Mouse (Mus musculus) hindbrain, embryonic 13.5 days (tissue): ENCODE measurements around the gene Nmd3. TPM values are rescaled to one million over a fixed set of nuclear protein-coding genes. Genes with fewer than 3 reads are reported as not detected.

Source experiments
- ATAC-seq: fragments of 200-750 bp; cut with Nextera tagmentation; 2 replicates; pipeline ENCODE4 v1.8.0; 2017; ENCODE audit warnings: moderate TSS enrichment; ENCODE audit not compliant: low FRiP score
- H3K27ac ChIP-seq: fragments of 300-500 bp; sonication (generic); 2 replicates; pipeline ENCODE4 v1.5.1; 2015; ENCODE audit warnings: inconsistent platforms, mild to moderate bottlenecking, moderate library complexity
- H3K27me3 ChIP-seq: fragments of 300-500 bp; sonication (generic); 2 replicates; pipeline ENCODE4 v1.6.1; 2015; ENCODE audit warnings: mild to moderate bottlenecking, inconsistent platforms
- H3K36me3 ChIP-seq: fragments of 300-500 bp; sonication (generic); 2 replicates; pipeline ENCODE4 v1.6.1; 2015; ENCODE audit warnings: mild to moderate bottlenecking, inconsistent platforms
- H3K4me1 ChIP-seq: fragments of 300-500 bp; sonication (generic); replicated peaks from 2 replicates; pipeline ENCODE4 v1.6.1; 2015; ENCODE audit warnings: inconsistent platforms
- H3K4me2 ChIP-seq: fragments of 300-500 bp; sonication (generic); 2 replicates; pipeline ENCODE4 v1.6.1; 2015; ENCODE audit warnings: inconsistent platforms, mild to moderate bottlenecking, moderate library complexity
- H3K4me3 ChIP-seq: fragments of 300-500 bp; sonication (generic); 2 replicates; pipeline ENCODE4 v1.5.1; 2015; ENCODE audit warnings: mild to moderate bottlenecking, inconsistent platforms
- H3K9ac ChIP-seq: fragments of 300-500 bp; sonication (generic); 2 replicates; pipeline ENCODE4 v1.6.1; 2015; ENCODE audit warnings: mild to moderate bottlenecking, inconsistent platforms
- H3K9me3 ChIP-seq: fragments of 300-500 bp; sonication (generic); 2 replicates; pipeline ENCODE4 v1.6.1; 2016; ENCODE audit warnings: inconsistent platforms
- WGBS: fragments of 180-500 bp; shearing (Covaris S2); methylation state at CpG from one replicate; pipeline ENCODE4 v1.1.7; 2015; 5-methylcytosine and 5-hydroxymethylcytosine counted together
- polyA plus RNA-seq: library from polyadenylated mRNA; unstranded; fragments of >200 nt; fragmentation: Nextera tagmentation; extraction: Ambion mirVana; gene quantifications from 2 replicates; pipeline ENCODE4 v1.2.1, GENCODE M21; 2015

Nmd3 gene
- polyA plus RNA-seq, 1 experiment from 2014 or later = 109 TPM

GRCm38 (mm10) chr3:69773356-69773755, 51.6 kb downstream of the Nmd3 start:
- no peaks in the 10 kb centered on the region for H3K27me3 ChIP-seq
- no peak overlapping the region for H3K27ac ChIP-seq
- 95% methylated on average over 4 of the region's 4 CpGs for WGBS
- ATAC-seq = no peak
- no peaks in the 10 kb centered on the region for H3K9me3 ChIP-seq
- H3K36me3 ChIP-seq = no peaks in the 10 kb centered on the region
- no peak overlapping the region for H3K4me3 ChIP-seq
- H3K9ac ChIP-seq = no peak overlapping the region
- H3K4me1 ChIP-seq = no peaks in the 10 kb centered on the region
- no peak overlapping the region for H3K4me2 ChIP-seq

GRCm38 (mm10) chr3:69779246-69779796, 57.5 kb downstream of the Nmd3 start:
- Histone ChIP-seq H3K4me2 (no peak overlapping the region), H3K9me3 (no peaks in the 10 kb centered on the region; the same call in 1 of the 2 replicates), H3K36me3 (no peaks in the 10 kb centered on the region), H3K27me3 (no peaks in the 10 kb centered on the region), H3K27ac (no peak overlapping the region), H3K4me3 (no peak overlapping the region), H3K9ac (no peak overlapping the region), H3K4me1 (no peaks in the 10 kb centered on the region)
- ATAC-seq = no peak
- WGBS = 84% methylated on average over 4 of the region's 4 CpGs

- H3K9me3 ChIP-seq = no peaks in the 10 kb centered on the region
- H3K36me3 ChIP-seq = no peaks in the 10 kb centered on the region
- no peak overlapping the region for H3K4me2 ChIP-seq
- H3K4me3 ChIP-seq = no peak overlapping the region
- H3K4me1 ChIP-seq = no peaks in the 10 kb centered on the region
- WGBS = 83% methylated on average over 3 of the region's 3 CpGs
- no peak overlapping the region for H3K27ac ChIP-seq
- no peak overlapping the region for H3K9ac ChIP-seq
- no peak for ATAC-seq
- H3K27me3 ChIP-seq = no peaks in the 10 kb centered on the region
These were observed 71.1 kb downstream of the Nmd3 start for GRCm38 (mm10) chr3:69792823-69793417.

GRCm38 (mm10) chr3:69797533-69797932, 75.7 kb downstream of the Nmd3 start:
- Histone ChIP-seq H3K9ac (no peak overlapping the region), H3K36me3 (no peaks in the 10 kb centered on the region), H3K4me3 (no peak overlapping the region), H3K27me3 (no peaks in the 10 kb centered on the region), H3K4me1 (peaks cover 4% of the 10 kb centered on the region; the same call in 1 of the 2 replicates), H3K27ac (no peak overlapping the region), H3K4me2 (no peak overlapping the region), H3K9me3 (no peaks in the 10 kb centered on the region)
- 83% methylated on average over 4 of the region's 4 CpGs for WGBS
- ATAC-seq = no peak

DNA sequence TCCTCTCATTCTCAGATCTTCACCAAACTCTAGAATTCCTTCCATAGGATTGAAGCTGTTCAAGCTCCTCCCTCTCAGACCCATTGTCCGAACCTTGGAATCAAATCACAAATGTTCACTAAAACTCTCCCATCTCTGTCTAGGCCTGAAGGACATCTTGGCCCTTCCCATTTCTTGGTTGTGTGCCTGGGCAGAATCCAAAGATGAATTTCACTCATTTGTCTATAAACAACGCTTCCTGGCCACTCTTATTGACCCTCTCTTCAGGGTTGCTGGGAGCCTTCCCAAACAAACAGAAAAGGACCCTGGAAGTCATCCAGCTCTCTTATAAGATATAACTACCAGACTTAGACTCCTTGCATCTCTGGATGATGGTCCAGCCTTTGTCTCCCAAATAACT, 76.2 kb downstream of the Nmd3 start:
- no peaks in the 10 kb centered on the region for H3K27me3 ChIP-seq
- H3K9me3 ChIP-seq = no peaks in the 10 kb centered on the region
- no peak overlapping the region for H3K4me3 ChIP-seq
- H3K9ac ChIP-seq = no peak overlapping the region
- no peak for ATAC-seq
- WGBS = 87% methylated on average over 2 of the region's 2 CpGs
- H3K36me3 ChIP-seq = no peaks in the 10 kb centered on the region
- H3K4me1 ChIP-seq = peaks cover 4% of the 10 kb centered on the region; the same call in 1 of the 2 replicates
- no peak overlapping the region for H3K4me2 ChIP-seq
- H3K27ac ChIP-seq = no peak overlapping the region

GRCm38 (mm10) chr3:69799096-69799495, 77.3 kb downstream of the Nmd3 start:
- no peaks in the 10 kb centered on the region for H3K36me3 ChIP-seq
- no peak overlapping the region for H3K4me3 ChIP-seq
- no peak overlapping the region for H3K9ac ChIP-seq
- H3K27me3 ChIP-seq = no peaks in the 10 kb centered on the region
- no peak overlapping the region for H3K4me2 ChIP-seq
- peaks cover 4% of the 10 kb centered on the region; the same call in 1 of the 2 replicates for H3K4me1 ChIP-seq
- 82% methylated on average over 1 of the region's 1 CpGs for WGBS
- ATAC-seq = no peak
- H3K9me3 ChIP-seq = no peaks in the 10 kb centered on the region
- no peak overlapping the region for H3K27ac ChIP-seq

GRCm38 (mm10) chr3:69800829-69801384, 79.1 kb downstream of the Nmd3 start:
- Histone ChIP-seq H3K4me3 (no peak overlapping the region), H3K4me2 (no peak overlapping the region), H3K27ac (no peak overlapping the region), H3K4me1 (peaks cover 4% of the 10 kb centered on the region; the same call in 1 of the 2 replicates), H3K9me3 (no peaks in the 10 kb centered on the region), H3K9ac (no peak overlapping the region), H3K27me3 (no peaks in the 10 kb centered on the region), H3K36me3 (no peaks in the 10 kb centered on the region)
- peak; percentile 46; the same call in 1 of the 2 replicates for ATAC-seq
- 52% methylated on average over 7 of the region's 7 CpGs for WGBS

GRCm38 (mm10) chr3:69803137-69803536, 81.4 kb downstream of the Nmd3 start:
- 88% methylated on average over 1 of the region's 1 CpGs for WGBS
- Histone ChIP-seq H3K9ac (no peak overlapping the region), H3K36me3 (no peaks in the 10 kb centered on the region), H3K4me1 (peaks cover 4% of the 10 kb centered on the region; the same call in 1 of the 2 replicates), H3K4me2 (no peak overlapping the region), H3K9me3 (no peaks in the 10 kb centered on the region), H3K27me3 (no peaks in the 10 kb centered on the region), H3K4me3 (no peak overlapping the region), H3K27ac (no peak overlapping the region)
- no peak for ATAC-seq

Other genes starting within 250 kb of the Nmd3 start
- 78.8 and 79.4 TPM in 2 replicates for gene B3galnt1, start 123.0 kb upstream of the Nmd3 start, polyA plus RNA-seq
- 0.36 and 0.65 TPM in 2 replicates for gene Sptssb, start 138.0 kb downstream of the Nmd3 start, polyA plus RNA-seq